Mouse (Mus musculus): ENCODE results near the gene Bicc1.

The Bicc1 gene

DNA sequence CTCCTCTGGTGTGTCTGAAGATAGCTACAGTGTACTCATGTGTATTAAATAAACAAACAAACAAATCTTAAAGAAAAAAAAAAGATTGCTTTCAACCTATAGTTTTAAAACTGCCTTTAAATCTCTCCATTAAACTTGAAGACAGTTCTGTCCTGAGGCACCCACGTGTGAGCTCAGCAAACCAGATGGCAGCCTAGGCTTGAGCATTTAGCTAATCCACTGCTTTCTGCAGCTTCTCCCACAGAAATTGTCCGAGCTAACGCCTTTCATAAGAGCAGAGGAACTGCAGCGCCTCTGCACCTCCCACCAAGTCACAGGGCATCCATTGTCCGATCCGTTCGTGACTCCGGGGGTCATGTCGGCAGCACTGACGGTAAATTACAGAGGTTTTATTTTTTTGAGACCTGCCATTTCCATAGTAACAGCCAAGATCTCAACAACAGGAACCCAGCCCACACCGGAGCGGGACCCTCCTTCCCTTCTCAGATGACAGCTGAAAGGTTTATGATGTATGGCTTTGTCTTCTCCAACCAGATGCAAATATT is 284.4 kb downstream of the Bicc1 start:
- no peak for DNase-seq (ENCODE audit: low read depth, low spot score)
